ENCODE assay signal across 20 mouse cellular contexts in genomic region chr9:118950061-118950460, GRCm38 (mm10). TPM values are rescaled to one million over a fixed set of nuclear protein-coding genes. Genes with fewer than 3 reads are reported as not detected.
A peak's percentile ranks its signal among the peaks of the same experiment; 100 is the strongest.
DNase-seq lines count a peak whose midpoint lies in the region; ATAC-seq and TF ChIP-seq lines count a peak whose summit lies in the region.
"Had no signal": no experiment of that assay in that cellular context is flagged by ENCODE, and none has a peak within 500 bp of the region (broad histone marks: within the 10 kb centered on the region; RNA-seq: fewer than 3 reads in every experiment).

No protein-coding gene starts in this region.

- dilution Hi-C loops in CH12.LX (cut with MboI; ENCODE audit: extremely low pct_ligation_motif_present, extremely low pct_unique_long_range_greater_than_20kb, low sequenced_read_pairs) = no loop called here

- H3K4me1 ChIP-seq in heart, embryonic 13.5 days = peaks cover 53% of the 10 kb centered on the region
- H3K4me1 ChIP-seq in CH12.LX (ENCODE audit: control insufficient read depth in 1 of 2, insufficient read depth in 2 of 2) = 0 out of 4 replicates have a peak, but pooled peaks cover 0 to 7% of the 10 kb centered on the region in 2 experiments
- H3K4me1 ChIP-seq in MEL (ENCODE audit: control insufficient read depth in 1 of 2, insufficient read depth in 2 of 2, low read length in 2 of 2) = peaks cover 0 to 4% of the 10 kb centered on the region in 2 experiments; a peak in 2 of 4 replicates
- H3K4me1 ChIP-seq in forebrain, embryonic 10.5 days = peaks cover 20% of the 10 kb centered on the region
- H3K4me1 ChIP-seq: forebrain, embryonic 12.5 days; hindbrain, embryonic 15.5 days; neural tube, embryonic 13.5 days had no signal

- peak overlapping the region; percentile 5; the same call in 1 of the 2 replicates for H3K27ac ChIP-seq in heart, embryonic 13.5 days (replicated peaks)
- H3K27ac ChIP-seq in CH12.LX (ENCODE audit: insufficient read depth, low read depth) (no peak overlapping the region), MEL (ENCODE audit: control insufficient read depth, low read depth, low read length) (no peak overlapping the region)
- H3K27ac ChIP-seq in forebrain, embryonic 10.5 days = no peak overlapping the region
- H3K27ac ChIP-seq: forebrain, embryonic 12.5 days; hindbrain, embryonic 15.5 days; intestine, embryonic 15.5 days; liver, embryonic 14.5 days; neural tube, embryonic 13.5 days had no signal

- no peaks in the 10 kb centered on the region for H3K36me3 ChIP-seq in heart, embryonic 13.5 days
- H3K36me3 ChIP-seq in CH12.LX (replicated peaks in 1 of 2; ENCODE audit: control insufficient read depth in 1 of 2, insufficient read depth in 1 of 2, low read length in 1 of 2) (no peaks in the 10 kb centered on the region), MEL (ENCODE audit: control insufficient read depth in 1 of 2, insufficient read depth in 2 of 2, low read length in 2 of 2) (peaks cover 0 to 7% of the 10 kb centered on the region in 2 experiments; a peak in 2 of 4 replicates)
- no peaks in the 10 kb centered on the region; the same call in 1 of the 2 replicates for H3K36me3 ChIP-seq in forebrain, embryonic 10.5 days (replicated peaks)
- H3K36me3 ChIP-seq: forebrain, embryonic 12.5 days; hindbrain, embryonic 15.5 days; intestine, embryonic 15.5 days; neural tube, embryonic 13.5 days had no signal

- TF ChIP-seq RAD21 in CH12.LX (IDR thresholded peaks at IDR 0.05; ENCODE audit: low read depth, low read length) (no peak), MEL (IDR thresholded peaks at IDR 0.05; ENCODE audit: low read depth, low read length) (no peak)

- DNase-seq in heart, adult 8-10 months (ENCODE audit: low spot score) = no peak
- DNase-seq in CH12.LX (ENCODE audit: extremely low read depth) (peak; percentile 11), MEL (ENCODE audit: low read depth, low spot score) (peak; percentile 47)
- DNase-seq in lung, postnatal 10 days = peak; percentile 56
- DNase-seq in forebrain, embryonic 10.5 days (ENCODE audit: extremely low spot score, low spot score) = no peak
- DNase-seq: cerebellum, adult 2 months; cerebellum, postnatal 36 days; gastrocnemius, postnatal 14 days; heart, postnatal 4 days; midbrain, embryonic 14.5 days; right cerebral cortex, postnatal 14 days; spleen, adult 18-20 months had no signal

- H3K9ac ChIP-seq in heart, embryonic 13.5 days = no peak overlapping the region
- H3K9ac ChIP-seq in CH12.LX (ENCODE audit: insufficient read depth, low read depth) (no peak overlapping the region), MEL (ENCODE audit: control insufficient read depth, low read depth, low read length, poor library complexity, severe bottlenecking) (no peak overlapping the region)
- H3K9ac ChIP-seq: forebrain, embryonic 12.5 days; hindbrain, embryonic 15.5 days; intestine, embryonic 15.5 days; liver, embryonic 14.5 days; neural tube, embryonic 13.5 days had no signal

- H3K79me2 ChIP-seq in CH12.LX (replicated peaks; ENCODE audit: control insufficient read depth, extremely low read depth, insufficient read depth, poor library complexity, severe bottlenecking) (no peaks in the 10 kb centered on the region), MEL (ENCODE audit: control insufficient read depth, insufficient read depth, low read length, poor library complexity) (no peaks in the 10 kb centered on the region)

- in situ Hi-C loops in CH12.LX (cut with MboI; ENCODE audit: low pct_ligation_motif_present, low pct_unique_long_range_greater_than_20kb, low sequenced_read_pairs) = no loop called here

- H3K4me3 ChIP-seq in heart, embryonic 13.5 days = no peak overlapping the region
- no peak overlapping the region for H3K4me3 ChIP-seq in CH12.LX (replicated peaks in 1 of 3; ENCODE audit: low read depth in 2 of 3, low read length in 2 of 3, poor library complexity in 1 of 3)
- H3K4me3 ChIP-seq in MEL (ENCODE audit: control insufficient read depth in 1 of 2, insufficient read depth in 1 of 2, low read depth in 2 of 2, low read length in 2 of 2) = no peak overlapping the region
- no peak overlapping the region for H3K4me3 ChIP-seq in forebrain, embryonic 10.5 days
- H3K4me3 ChIP-seq: forebrain, embryonic 12.5 days; hindbrain, embryonic 15.5 days; intestine, embryonic 15.5 days; megakaryocyte, embryonic 14.5 days; neural tube, embryonic 13.5 days had no signal

- TF ChIP-seq CTCF in CH12.LX (conservative IDR thresholded peaks at IDR 0.05 in 1 of 2, IDR thresholded peaks at IDR 0.05 in 1 of 2; ENCODE audit: low read depth in 2 of 2, low read length in 2 of 2) = no peak
- TF ChIP-seq CTCF in MEL (IDR thresholded peaks at IDR 0.05 in 2 of 3, conservative IDR thresholded peaks at IDR 0.05 in 1 of 3; ENCODE audit: control insufficient read depth in 1 of 3, insufficient read depth in 1 of 3, low read depth in 2 of 3, low read length in 3 of 3, poor library complexity in 1 of 3, severe bottlenecking in 1 of 3) = no peak

- H3K4me2 ChIP-seq in heart, embryonic 13.5 days = no peak overlapping the region
- H3K4me2 ChIP-seq in CH12.LX (ENCODE audit: insufficient read depth, low read depth, poor library complexity, severe bottlenecking) = no peak overlapping the region
- H3K4me2 ChIP-seq: forebrain, embryonic 12.5 days; hindbrain, embryonic 15.5 days; intestine, embryonic 15.5 days; neural tube, embryonic 13.5 days had no signal

- no peaks in the 10 kb centered on the region for H3K9me3 ChIP-seq in heart, embryonic 13.5 days
- H3K9me3 ChIP-seq in CH12.LX (replicated peaks; ENCODE audit: low read length) = peaks cover 2% of the 10 kb centered on the region
- no peaks in the 10 kb centered on the region for H3K9me3 ChIP-seq in MEL (replicated peaks; ENCODE audit: insufficient read depth, low read length)
- H3K9me3 ChIP-seq in forebrain, embryonic 10.5 days = no peaks in the 10 kb centered on the region
- H3K9me3 ChIP-seq: forebrain, embryonic 12.5 days; hindbrain, embryonic 15.5 days; neural tube, embryonic 13.5 days had no signal

- no peak for TF ChIP-seq POLR2A in CH12.LX (IDR thresholded peaks at IDR 0.05; ENCODE audit: low read depth, low read length)
- TF ChIP-seq POLR2A in MEL (IDR thresholded peaks at IDR 0.05; ENCODE audit: control insufficient read depth in 1 of 2, insufficient read depth in 1 of 2, low read depth in 1 of 2, low read length in 2 of 2, poor library complexity in 1 of 2) = no peak

- no peak for ATAC-seq in heart, embryonic 13.5 days (ENCODE audit: extremely low read depth, insufficient number of reproducible peaks, low FRiP score, low TSS enrichment)
- ATAC-seq in frontal cortex, adult (ENCODE audit: low TSS enrichment) = no peak
- ATAC-seq: intestine, embryonic 15.5 days had no signal

- WGBS in heart, embryonic 13.5 days = 70% methylated on average over 10 of the region's 10 CpGs
- WGBS in forebrain, embryonic 10.5 days = 66% methylated on average over 10 of the region's 10 CpGs

- no peaks in the 10 kb centered on the region for H3K27me3 ChIP-seq in heart, embryonic 13.5 days (replicated peaks)
- H3K27me3 ChIP-seq in CH12.LX (replicated peaks) = peaks cover 58% of the 10 kb centered on the region
- no peaks in the 10 kb centered on the region for H3K27me3 ChIP-seq in MEL (ENCODE audit: control insufficient read depth in 1 of 2, insufficient read depth in 2 of 2, low read length in 2 of 2)
- H3K27me3 ChIP-seq in forebrain, embryonic 10.5 days (ENCODE audit: poor library complexity, severe bottlenecking) = no peaks in the 10 kb centered on the region
- H3K27me3 ChIP-seq: forebrain, embryonic 12.5 days; hindbrain, embryonic 15.5 days; intestine, embryonic 15.5 days; megakaryocyte, embryonic 14.5 days; neural tube, embryonic 13.5 days had no signal

- no peak for TF ChIP-seq EP300 in CH12.LX (IDR thresholded peaks at IDR 0.05; ENCODE audit: low read length)
- no peak for TF ChIP-seq EP300 in MEL (IDR thresholded peaks at IDR 0.05; ENCODE audit: low read depth in 1 of 2, low read length in 2 of 2)

TF ChIP-seq in CH12.LX, 34 proteins besides CTCF, POLR2A, EP300 and RAD21:
- TF ChIP-seq ETS1 (conservative IDR thresholded peaks at IDR 0.05; ENCODE audit: low read depth, low read length) (no peak), MAX (IDR thresholded peaks at IDR 0.05; ENCODE audit: low read length) (no peak), HCFC1 (IDR thresholded peaks at IDR 0.05; ENCODE audit: low read depth, low read length) (no peak), UBTF (IDR thresholded peaks at IDR 0.05; ENCODE audit: low read depth, low read length) (no peak), TBP (conservative IDR thresholded peaks at IDR 0.05; ENCODE audit: low read depth, low read length) (no peak), MAZ (IDR thresholded peaks at IDR 0.05; ENCODE audit: low read depth, low read length) (no peak)

TF ChIP-seq in MEL, 35 proteins besides CTCF, POLR2A, EP300 and RAD21:
- TF ChIP-seq ZNF384 (IDR thresholded peaks at IDR 0.05; ENCODE audit: low read depth, low read length) (no peak), ZC3H11A (IDR thresholded peaks at IDR 0.05; ENCODE audit: low read depth, low read length) (no peak), CHD1 (IDR thresholded peaks at IDR 0.05; ENCODE audit: low read depth, low read length) (no peak), POLR2AphosphoS2 (IDR thresholded peaks at IDR 0.05; ENCODE audit: low read length) (no peak), MXI1 (IDR thresholded peaks at IDR 0.05; ENCODE audit: low read depth, low read length) (no peak), KAT2A (conservative IDR thresholded peaks at IDR 0.05; ENCODE audit: low read depth, low read length) (no peak), MAFK (IDR thresholded peaks at IDR 0.05; ENCODE audit: borderline replicate concordance, low read depth, low read length) (no peak), TAL1 (IDR thresholded peaks at IDR 0.05; ENCODE audit: low read length) (no peak), BHLHE40 (IDR thresholded peaks at IDR 0.05; ENCODE audit: borderline replicate concordance, low read depth, low read length) (no peak), SMC3 (IDR thresholded peaks at IDR 0.05; ENCODE audit: low read depth, low read length) (no peak), CHD2 (IDR thresholded peaks at IDR 0.05; ENCODE audit: low read length) (no peak)

RNA-seq across cellular contexts. Expression of gene Ctdspl, which starts 23.8 kb away (rescaled TPM):
- 6.8 and 8.2 TPM in 2 replicates for polyA plus RNA-seq in heart, embryonic 13.5 days (2015; fragmentation: Nextera tagmentation; extraction: Ambion mirVana)
- total RNA-seq in heart, adult 8-10 months (2022) = 10 to 100 TPM in 1 of 4 experiments, 1 to 10 TPM in 3; 7.5 to 10.2 (median 7.8) TPM
- total RNA-seq in CH12.LX (2012; rRNA removed) (not detected in 2 replicates), CH12.LX (2014; rRNA removed) (not detected in 2 replicates), MEL (2012; rRNA removed) (15.3 and 15.9 TPM in 2 replicates)
- polyA plus RNA-seq in CH12.LX (2012; ENCODE audit: insufficient read length, low read depth) (not detected in 2 replicates), MEL (2012; ENCODE audit: insufficient read depth in 1 of 2, insufficient read length in 2 of 2, low read depth in 1 of 2, low replicate concordance in 2 of 2, missing spikeins in 1 of 2) (10 to 100 TPM in 1 of 2 experiments, not detected in 1; 20.7 TPM)
- 7.2 and 7.3 TPM in 2 replicates for polyA plus RNA-seq in forebrain, embryonic 10.5 days (2016; fragmentation: Nextera tagmentation; extraction: Ambion mirVana)

Comparison
In these comparisons a context has a peak if more than half of its experiments do, and no peak if none do; other contexts are left out.
1. DNase-seq: peak in CH12.LX (single experiment), MEL (single experiment) and lung, postnatal 10 days (single experiment); none in heart, adult 8-10 months (single experiment) and forebrain, embryonic 10.5 days (single experiment).